Comparison of ENCODE assay signal across 11 mouse cellular contexts in the genomic region with DNA sequence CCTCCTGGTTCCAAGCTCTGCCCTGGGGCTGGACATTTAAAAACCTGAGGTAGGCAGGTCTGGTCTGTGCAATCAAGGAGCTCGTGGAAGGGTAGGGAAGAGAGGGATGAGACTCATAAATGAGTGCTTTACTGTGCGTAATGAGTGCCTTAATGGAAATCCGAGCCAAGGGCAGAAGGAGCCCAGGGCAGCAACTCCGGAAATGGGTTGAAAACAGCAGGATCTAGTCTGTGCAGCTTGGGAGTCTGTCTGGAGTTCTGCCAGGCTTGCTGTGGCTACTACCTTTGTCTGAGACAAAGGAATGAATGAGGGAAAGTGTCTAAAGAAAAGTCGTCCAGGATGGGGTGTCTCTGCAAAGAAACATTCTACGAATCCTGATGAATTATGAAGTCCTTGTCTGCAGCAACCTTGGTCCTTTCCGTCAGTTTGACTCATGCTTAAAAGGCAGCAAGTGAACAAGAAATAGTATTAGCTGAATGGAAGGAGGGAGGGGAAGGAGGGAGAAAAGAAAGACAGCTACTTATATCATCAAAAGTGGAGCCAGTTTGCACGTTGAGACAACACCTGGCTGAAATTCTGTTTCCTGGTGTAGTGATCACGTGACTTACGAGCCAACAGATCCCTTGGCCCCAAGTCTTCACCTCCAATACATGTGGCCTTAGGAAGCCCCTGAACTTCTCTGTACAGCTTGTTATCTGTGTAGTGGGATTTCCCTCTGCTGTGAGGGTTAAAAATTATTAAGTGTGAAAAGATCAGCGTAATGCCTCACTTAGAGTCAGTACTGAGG. TPM values are rescaled to one million over a fixed set of nuclear protein-coding genes. Genes with fewer than 3 reads are reported as not detected.
DNase-seq lines count a peak whose midpoint lies in the region; ATAC-seq lines count a peak whose summit lies in the region.
"Had no signal": no experiment of that assay in that cellular context is flagged by ENCODE, and none has a peak within 500 bp of the region (broad histone marks: within the 10 kb centered on the region; RNA-seq: fewer than 3 reads in every experiment).

No protein-coding gene starts in this region.

- no peak for DNase-seq in heart, postnatal 10 days
- peak; percentile 63 for DNase-seq in ES-CJ7 (ENCODE audit: low read depth, low spot score)
- no peak for DNase-seq in layer of hippocampus, postnatal 25 days (ENCODE audit: extremely low spot score in 1 of 2, low spot score in 1 of 2)
- no peak for DNase-seq in left cerebral cortex, adult 18-20 months (ENCODE audit: low spot score in 2 of 2)
- DNase-seq in spleen, postnatal 36 days (ENCODE audit: low spot score in 2 of 2): no peak
- DNase-seq: cerebellum, adult 18-20 months; left cerebral cortex, postnatal 4 days had no signal

- WGBS in heart, embryonic 13.5 days: 66% methylated on average over 11 of the region's 11 CpGs
- WGBS in forebrain, embryonic 15.5 days: 26% methylated on average over 11 of the region's 11 CpGs
- 43% methylated on average over 11 of the region's 11 CpGs for WGBS in midbrain, embryonic 15.5 days

- intact Hi-C loops in heart, postnatal 10 days (cut with DNase I): no loop called here

- H3K27ac ChIP-seq in heart, embryonic 13.5 days (replicated peaks): no peak overlapping the region
- H3K27ac ChIP-seq in forebrain, embryonic 15.5 days (replicated peaks): peak overlapping the region; percentile 32
- peak overlapping the region; percentile 55 for H3K27ac ChIP-seq in midbrain, embryonic 15.5 days

- H3K36me3 ChIP-seq in heart, embryonic 13.5 days: no peaks in the 10 kb centered on the region; the same call in 1 of the 2 replicates
- H3K36me3 ChIP-seq in forebrain, embryonic 15.5 days: no peaks in the 10 kb centered on the region
- H3K36me3 ChIP-seq in midbrain, embryonic 15.5 days (replicated peaks): no peaks in the 10 kb centered on the region

- no peaks in the 10 kb centered on the region for H3K9me3 ChIP-seq in heart, embryonic 13.5 days
- no peaks in the 10 kb centered on the region for H3K9me3 ChIP-seq in forebrain, embryonic 15.5 days
- H3K9me3 ChIP-seq in midbrain, embryonic 15.5 days: no peaks in the 10 kb centered on the region

- no peak overlapping the region; the same call in 1 of the 2 replicates for H3K4me2 ChIP-seq in heart, embryonic 13.5 days
- peak overlapping the region; percentile 14; the same call in 1 of the 2 replicates for H3K4me2 ChIP-seq in forebrain, embryonic 15.5 days (replicated peaks)
- H3K4me2 ChIP-seq in midbrain, embryonic 15.5 days: 0 out of 2 replicates have a peak overlapping the region, but pooled peaks have one; percentile 10
- H3K4me2 ChIP-seq: heart, embryonic 11.5 days had no signal

- H3K9ac ChIP-seq in heart, embryonic 13.5 days: 0 out of 2 replicates have a peak overlapping the region, but pooled peaks have one; percentile 3
- no peak overlapping the region for H3K9ac ChIP-seq in forebrain, embryonic 15.5 days (replicated peaks)
- no peak overlapping the region for H3K9ac ChIP-seq in midbrain, embryonic 15.5 days

- no peak for ATAC-seq in heart, embryonic 13.5 days (ENCODE audit: extremely low read depth, insufficient number of reproducible peaks, low FRiP score, low TSS enrichment)
- ATAC-seq in forebrain, embryonic 15.5 days (replicated peaks): no peak
- ATAC-seq in midbrain, embryonic 15.5 days (replicated peaks): no peak

- H3K4me3 ChIP-seq in heart, embryonic 13.5 days: no peak overlapping the region
- no peak overlapping the region for H3K4me3 ChIP-seq in forebrain, embryonic 15.5 days
- H3K4me3 ChIP-seq in midbrain, embryonic 15.5 days: no peak overlapping the region

- peaks cover 24% of the 10 kb centered on the region; the same call in 1 of the 2 replicates for H3K27me3 ChIP-seq in heart, embryonic 13.5 days (replicated peaks)
- no peaks in the 10 kb centered on the region for H3K27me3 ChIP-seq in forebrain, embryonic 15.5 days
- no peaks in the 10 kb centered on the region for H3K27me3 ChIP-seq in midbrain, embryonic 15.5 days (replicated peaks)

- peaks cover 77% of the 10 kb centered on the region for H3K4me1 ChIP-seq in heart, embryonic 13.5 days
- H3K4me1 ChIP-seq in forebrain, embryonic 15.5 days: peaks cover 73% of the 10 kb centered on the region
- H3K4me1 ChIP-seq in midbrain, embryonic 15.5 days: peaks cover 65% of the 10 kb centered on the region

RNA-seq across cellular contexts. Expression of a gene that starts 2.7 kb away (rescaled TPM):
- 9.9 and 11.3 TPM in 2 replicates for polyA plus RNA-seq in heart, embryonic 13.5 days (2015; fragmentation: Nextera tagmentation; extraction: Ambion mirVana)
- total RNA-seq in heart, postnatal 10 days (2021): 10 to 100 TPM; 14.7 to 16.6 TPM
- polyA plus RNA-seq in forebrain, embryonic 15.5 days (2015; fragmentation: Nextera tagmentation; extraction: Ambion mirVana): 22.7 and 24.7 TPM in 2 replicates
- 26.9 and 27.0 TPM in 2 replicates for polyA plus RNA-seq in midbrain, embryonic 15.5 days (2015; fragmentation: Nextera tagmentation; extraction: Ambion mirVana)
- total RNA-seq in layer of hippocampus, postnatal 25 days (2021): 10 to 100 TPM; 23.0 to 23.2 TPM
- total RNA-seq in left cerebral cortex, adult 18-20 months (2021): 10 to 100 TPM; 17.7 to 18.0 TPM

RNA-seq across cellular contexts. Expression of a gene that starts 43.3 kb away (rescaled TPM):
- 54.2 and 57.9 TPM in 2 replicates for polyA plus RNA-seq in heart, embryonic 13.5 days (2015; fragmentation: Nextera tagmentation; extraction: Ambion mirVana)
- total RNA-seq in heart, postnatal 10 days (2021): 10 to 100 TPM; 27.8 to 28.1 TPM
- 31.6 and 32.7 TPM in 2 replicates for polyA plus RNA-seq in forebrain, embryonic 15.5 days (2015; fragmentation: Nextera tagmentation; extraction: Ambion mirVana)
- polyA plus RNA-seq in midbrain, embryonic 15.5 days (2015; fragmentation: Nextera tagmentation; extraction: Ambion mirVana): 28.5 and 29.7 TPM in 2 replicates
- total RNA-seq in layer of hippocampus, postnatal 25 days (2021): 10 to 100 TPM; 23.8 to 25.2 TPM
- total RNA-seq in left cerebral cortex, adult 18-20 months (2021): 10 to 100 TPM; 20.4 to 24.3 TPM

RNA-seq across cellular contexts. Expression of a gene that starts 43.3 kb away (rescaled TPM):
- polyA plus RNA-seq in heart, embryonic 13.5 days (2015; fragmentation: Nextera tagmentation; extraction: Ambion mirVana): 3.3 and 3.7 TPM in 2 replicates
- 1 to 10 TPM; 2.2 to 2.4 TPM for total RNA-seq in heart, postnatal 10 days (2021)
- polyA plus RNA-seq in forebrain, embryonic 15.5 days (2015; fragmentation: Nextera tagmentation; extraction: Ambion mirVana): 3.6 and 3.9 TPM in 2 replicates
- 4.5 and 5.3 TPM in 2 replicates for polyA plus RNA-seq in midbrain, embryonic 15.5 days (2015; fragmentation: Nextera tagmentation; extraction: Ambion mirVana)
- 1 to 10 TPM; 6.1 to 6.9 TPM for total RNA-seq in layer of hippocampus, postnatal 25 days (2021)
- total RNA-seq in left cerebral cortex, adult 18-20 months (2021): 1 to 10 TPM; 5.3 to 6.4 TPM

RNA-seq across cellular contexts. Expression of a gene that starts 56.8 kb away (rescaled TPM):
- polyA plus RNA-seq in heart, embryonic 13.5 days (2015; fragmentation: Nextera tagmentation; extraction: Ambion mirVana): 0.62 and 0.82 TPM in 2 replicates
- total RNA-seq in heart, postnatal 10 days (2021): under 1 TPM; 0.45 to 0.74 TPM
- 1.0 and 1.1 TPM in 2 replicates for polyA plus RNA-seq in forebrain, embryonic 15.5 days (2015; fragmentation: Nextera tagmentation; extraction: Ambion mirVana)
- polyA plus RNA-seq in midbrain, embryonic 15.5 days (2015; fragmentation: Nextera tagmentation; extraction: Ambion mirVana): 2.1 and 2.9 TPM in 2 replicates
- 1 to 10 TPM; 1.8 to 2.0 TPM for total RNA-seq in layer of hippocampus, postnatal 25 days (2021)
- total RNA-seq in left cerebral cortex, adult 18-20 months (2021): 1 to 10 TPM; 1.9 to 3.0 TPM
